Mouse (Mus musculus) urinary bladder, postnatal 10 days (tissue): ENCODE data around the gene Cyb561d2.
"Not testable (repeated sequence)": the region's sequence is repeated elsewhere in the genome, so short reads cannot be mapped to it uniquely, and the experiment has no call there.

Experiments
- DNase-seq: peaks from one replicate; pipeline ENCODE4 v3.0.0; 2022; ENCODE audit warnings: low spot score

Gene Cyb561d2

GRCm38 (mm10) chr9:107571534-107572326, 29.7 kb upstream of the Cyb561d2 start:
- DNase-seq = no peak

GRCm38 (mm10) chr9:107570845-107571244, 28.9 kb upstream of the Cyb561d2 start:
- no peak for DNase-seq

GRCm38 (mm10) chr9:107570016-107570415, 28.0 kb upstream of the Cyb561d2 start:
- no peak for DNase-seq

- no peak for DNase-seq
Measured at GRCm38 (mm10) chr9:107569270-107569669, 27.3 kb upstream of the Cyb561d2 start.

- no peak for DNase-seq
Measured at GRCm38 (mm10) chr9:107568331-107569261, 26.6 kb upstream of the Cyb561d2 start.

GRCm38 (mm10) chr9:107567702-107568319, 25.8 kb upstream of the Cyb561d2 start, which contains the start of gene Hyal2:
TSS of gene Hyal2 (plus strand) at chr9:107567945.
- DNase-seq = no peak

GRCm38 (mm10) chr9:107566855-107567254, 24.9 kb upstream of the Cyb561d2 start:
- no peak for DNase-seq

GRCm38 (mm10) chr9:107566041-107566709, 24.2 kb upstream of the Cyb561d2 start:
- DNase-seq = no peak

- not testable (repeated sequence) for DNase-seq
Measured at GRCm38 (mm10) chr9:107565556-107565955, 23.6 kb upstream of the Cyb561d2 start.

- DNase-seq = peak; percentile 75
Measured at GRCm38 (mm10) chr9:107563029-107563581, 21.1 kb upstream of the Cyb561d2 start, which contains the start of gene Tusc2. TSS of gene Tusc2 (plus strand) at chr9:107563255.

- no peak for DNase-seq
Measured at GRCm38 (mm10) chr9:107556346-107556745, 14.4 kb upstream of the Cyb561d2 start.

GRCm38 (mm10) chr9:107555701-107556100, 13.7 kb upstream of the Cyb561d2 start:
- DNase-seq = no peak

GRCm38 (mm10) chr9:107555031-107555457, 13.1 kb upstream of the Cyb561d2 start:
- DNase-seq = no peak

- peak; percentile 75 for DNase-seq
Measured at GRCm38 (mm10) chr9:107554319-107554825, 12.4 kb upstream of the Cyb561d2 start.

- no peak for DNase-seq
Measured at GRCm38 (mm10) chr9:107553541-107554318, 11.7 kb upstream of the Cyb561d2 start.

GRCm38 (mm10) chr9:107552690-107553393, 10.8 kb upstream of the Cyb561d2 start:
- DNase-seq = no peak

GRCm38 (mm10) chr9:107551890-107552355, 9.9 kb upstream of the Cyb561d2 start:
- no peak for DNase-seq

GRCm38 (mm10) chr9:107551117-107551889, 9.3 kb upstream of the Cyb561d2 start, which contains the start of gene Rassf1:
TSS of gene Rassf1 (plus strand) at chr9:107551555.
- no peak for DNase-seq
